Mouse (Mus musculus) spleen, postnatal 36 days (tissue): ENCODE data around the gene Ap2s1.
A peak's percentile ranks its signal among the peaks of the same experiment; 100 is the strongest.
"Not testable (repeated sequence)": the region's sequence is repeated elsewhere in the genome, so short reads cannot be mapped to it uniquely, and the experiment has no call there.

Experiments
- DNase-seq, 2 experiments: peaks; one replicate each; pipeline ENCODE4 v3.0.0; 2022; ENCODE audit warnings: low spot score in 2 of 2, mixed read lengths in 1 of 2

Ap2s1 gene

GRCm38 (mm10) chr7:16738073-16738696 is at the start of gene Ap2s1:
Ap2s1 (plus strand) TSS chr7:16738410.
- DNase-seq = peak; percentile 96 to 97

- no peak for DNase-seq
These were observed 49.0 kb upstream of the Ap2s1 start for GRCm38 (mm10) chr7:16689196-16689595.

GRCm38 (mm10) chr7:16695025-16695424 is 43.2 kb upstream of the Ap2s1 start:
- peak; percentile 19 to 22 for DNase-seq

DNA sequence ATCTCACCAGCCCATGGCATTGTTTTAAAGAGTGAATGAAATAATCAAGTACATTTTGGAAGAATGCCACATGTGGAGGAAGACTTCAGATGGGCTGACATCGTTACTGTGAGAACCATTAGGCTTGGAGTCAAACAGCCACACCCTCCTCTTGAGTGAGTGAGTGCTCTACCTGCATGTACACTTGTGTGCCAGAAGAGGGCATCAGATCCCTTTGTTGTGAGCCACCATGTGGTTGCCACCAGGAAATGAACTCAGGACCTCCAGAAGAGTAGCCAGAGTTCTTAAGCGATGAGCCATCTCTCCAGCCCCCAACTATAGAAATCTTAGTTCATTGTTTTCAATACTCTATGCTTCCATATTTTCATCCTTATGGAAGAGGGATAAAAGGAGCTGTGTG is 39.2 kb upstream of the Ap2s1 start:
- DNase-seq = peak in 1 of 2 experiments; percentile 4

DNA sequence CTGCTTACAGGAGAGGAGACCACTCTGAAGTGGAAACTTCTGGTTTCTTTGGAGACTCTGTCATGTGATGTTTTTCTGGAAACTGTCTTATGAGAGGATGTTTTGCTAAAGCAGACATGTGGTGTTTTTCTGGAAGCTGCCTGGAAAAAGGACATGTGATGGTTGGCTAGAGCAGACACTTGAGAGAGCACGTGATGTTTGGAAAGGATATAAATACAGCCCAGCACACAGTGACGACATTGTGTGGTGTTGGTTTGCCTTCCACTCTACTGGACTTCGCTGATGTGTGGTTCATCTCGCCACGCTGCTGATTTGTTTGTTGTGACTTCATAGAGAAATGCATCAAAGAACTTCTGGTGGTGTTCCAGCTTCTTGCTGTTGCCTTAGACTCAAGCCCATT is 37.6 kb upstream of the Ap2s1 start:
- no peak for DNase-seq

DNA sequence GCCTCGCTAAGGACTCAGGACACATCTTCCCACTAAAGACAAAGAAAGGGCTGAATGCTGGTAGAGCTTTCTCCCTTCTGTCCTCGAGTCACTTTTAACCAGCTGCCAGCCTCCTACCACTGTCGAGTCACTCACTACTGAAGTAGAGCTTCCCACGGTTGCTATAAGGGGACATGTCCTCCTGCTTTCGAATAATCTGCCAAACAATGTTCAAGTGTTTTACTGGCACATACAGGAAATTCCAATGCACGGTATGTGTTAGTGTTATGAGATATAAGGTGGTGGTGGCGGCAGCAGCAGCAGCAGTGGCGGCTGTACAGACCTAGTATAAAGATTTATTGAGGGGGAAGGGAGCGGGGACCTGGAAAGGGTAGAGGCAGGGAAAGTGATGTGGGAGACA is 31.8 kb upstream of the Ap2s1 start:
- DNase-seq = no peak

GRCm38 (mm10) chr7:16708244-16708643 is 30.0 kb upstream of the Ap2s1 start:
- no peak for DNase-seq

DNA sequence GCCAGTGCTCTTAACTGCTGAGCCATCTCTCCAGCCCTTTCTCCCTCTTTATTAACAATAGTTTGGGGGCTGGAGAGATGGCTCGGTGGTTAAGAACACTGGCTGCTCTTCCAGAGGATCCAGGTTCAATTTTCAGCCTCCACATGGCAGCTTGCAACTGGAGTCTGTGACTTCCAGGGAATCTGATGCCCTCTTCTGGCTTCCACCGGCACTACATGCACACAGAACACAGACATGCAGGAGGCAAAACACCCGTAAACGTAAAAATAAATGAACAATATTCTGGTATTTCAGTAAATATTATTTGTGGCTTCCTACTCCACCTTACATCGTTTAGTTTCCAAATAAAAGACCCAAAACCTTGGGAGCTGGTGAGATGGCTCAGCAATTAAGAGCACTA is 27.6 kb upstream of the Ap2s1 start:
- DNase-seq = no peak

DNA sequence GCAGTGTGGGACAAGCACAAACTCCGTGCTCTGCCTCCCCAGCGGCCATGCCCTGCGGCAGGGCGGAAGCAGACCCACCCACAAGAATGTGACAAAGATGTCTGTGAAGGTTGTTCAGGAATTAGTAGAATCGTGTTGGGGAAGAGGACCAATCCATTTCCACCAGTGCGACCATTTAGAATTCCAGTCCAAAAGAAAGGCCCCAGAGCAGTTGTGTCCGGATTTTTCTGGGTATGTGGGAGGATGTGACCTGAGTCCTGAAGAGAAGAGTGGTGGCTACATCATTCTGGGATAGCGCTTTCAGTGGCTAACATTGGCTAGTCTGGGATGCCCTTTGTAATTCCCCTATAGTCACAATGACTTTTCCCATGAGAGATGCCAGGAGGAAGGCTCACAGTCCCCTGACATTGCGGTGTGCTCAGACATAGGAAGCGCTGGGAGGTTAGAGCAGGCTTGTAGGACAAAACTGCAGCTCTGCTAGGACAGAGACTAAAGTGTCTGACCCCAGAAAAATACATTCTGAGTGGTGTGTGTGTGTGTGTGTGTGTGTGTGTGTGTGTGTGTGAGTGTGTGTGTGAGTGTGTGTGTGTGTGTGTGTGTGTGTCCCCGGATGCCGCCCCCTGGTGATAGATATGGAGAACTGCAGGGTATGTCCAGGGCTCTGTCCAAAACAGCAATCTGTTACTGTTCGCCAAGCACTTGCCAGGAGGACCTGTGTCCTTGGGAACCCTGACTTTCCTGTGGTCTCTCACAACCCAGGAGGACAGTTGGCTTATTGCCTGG is 25.4 kb upstream of the Ap2s1 start:
- no peak for DNase-seq

GRCm38 (mm10) chr7:16716456-16717152 is 21.6 kb upstream of the Ap2s1 start:
- DNase-seq = not testable (repeated sequence)

DNA sequence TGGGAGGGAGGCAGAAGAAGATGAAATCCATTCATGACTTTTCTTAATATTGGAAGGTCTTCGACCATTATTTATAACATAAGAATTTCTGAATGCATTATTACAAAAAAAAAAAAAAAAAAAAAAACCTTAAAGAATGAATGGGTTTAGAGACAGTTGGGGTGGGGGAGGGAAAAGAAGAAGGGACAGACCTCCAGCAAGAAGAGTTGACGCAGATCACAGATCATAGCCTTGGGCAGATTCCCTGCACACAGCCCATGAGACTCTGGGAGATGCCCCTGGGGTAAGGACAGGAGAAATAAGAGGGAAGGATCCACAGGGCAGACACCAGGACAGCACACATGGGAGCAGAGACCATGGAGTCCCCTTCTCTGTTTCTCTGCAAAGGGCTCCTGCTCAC is 16.6 kb upstream of the Ap2s1 start, which contains the start of gene Ceacam9:
TSS of gene Ceacam9 (plus strand) at position 301 of the 400 bp plus-strand sequence.
- no peak for DNase-seq

DNA sequence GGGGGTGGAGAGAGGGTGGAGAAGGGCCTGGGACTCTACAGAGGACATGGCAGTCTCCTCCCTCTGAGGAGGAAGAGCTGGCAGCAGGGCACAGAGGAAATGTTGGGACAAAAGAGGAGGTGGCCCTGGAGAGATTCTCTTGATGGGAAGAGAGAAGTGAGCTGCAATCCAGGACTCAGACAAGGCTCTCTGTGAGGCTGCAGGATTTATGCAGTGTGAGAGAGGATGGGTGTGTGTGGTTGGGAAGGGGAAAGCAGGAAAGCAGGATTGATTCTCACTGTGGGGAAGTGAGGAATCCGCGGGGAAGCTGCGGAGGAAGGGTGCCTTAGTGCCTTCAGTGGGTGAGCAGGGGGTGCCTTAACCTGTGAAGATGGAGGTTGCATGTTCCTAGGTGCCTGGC is 15.7 kb upstream of the Ap2s1 start:
- not testable (repeated sequence) for DNase-seq

GRCm38 (mm10) chr7:16728596-16729348 is 9.4 kb upstream of the Ap2s1 start:
- peak; percentile 50 to 69 for DNase-seq

DNA sequence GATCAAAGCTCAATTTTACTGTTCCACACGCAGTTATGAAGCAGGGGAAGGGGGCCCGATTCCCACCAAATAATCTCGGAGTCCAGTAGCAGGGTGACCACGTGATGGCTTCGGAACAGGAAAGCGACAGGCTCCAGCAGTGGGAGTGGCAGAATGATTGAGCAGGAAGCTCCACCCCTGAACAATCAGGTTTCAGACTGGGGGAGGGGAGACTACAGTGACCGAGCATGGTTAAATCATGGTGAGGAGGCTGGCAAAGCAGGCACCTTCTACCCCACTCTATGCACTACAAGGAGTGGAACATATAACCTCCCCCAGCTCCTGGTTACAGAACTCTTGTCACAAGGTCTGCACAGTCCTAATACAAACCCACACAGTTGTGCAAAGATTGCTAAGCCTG is 8.6 kb upstream of the Ap2s1 start:
- not testable (repeated sequence) for DNase-seq

DNA sequence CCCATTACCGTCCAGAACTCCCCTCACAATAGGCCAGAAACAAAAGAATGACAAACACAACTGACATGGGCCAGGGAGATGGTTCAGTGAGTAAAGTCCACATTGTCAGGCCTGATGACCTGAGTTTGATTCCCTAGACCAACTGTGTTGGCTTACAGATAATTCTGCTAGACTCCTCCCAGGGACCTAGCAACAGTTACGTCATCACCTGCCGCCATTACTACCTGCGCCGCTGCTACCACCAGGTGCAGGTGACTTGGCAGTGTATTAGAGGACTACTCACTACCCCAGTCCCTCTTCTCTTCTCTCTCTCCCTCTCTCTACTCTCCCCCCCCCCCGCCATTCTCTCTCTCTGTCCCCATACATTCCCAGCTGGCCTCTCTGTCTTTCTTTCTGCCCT is 7.4 kb upstream of the Ap2s1 start:
- no peak for DNase-seq

GRCm38 (mm10) chr7:16731893-16732422 is 6.3 kb upstream of the Ap2s1 start:
- DNase-seq = peak; percentile 19 to 22

- DNase-seq = no peak
These were observed 571 bp upstream of the Ap2s1 start for GRCm38 (mm10) chr7:16737606-16738072.

GRCm38 (mm10) chr7:16739056-16739604 is 920 bp downstream of the Ap2s1 start:
- no peak for DNase-seq

DNA sequence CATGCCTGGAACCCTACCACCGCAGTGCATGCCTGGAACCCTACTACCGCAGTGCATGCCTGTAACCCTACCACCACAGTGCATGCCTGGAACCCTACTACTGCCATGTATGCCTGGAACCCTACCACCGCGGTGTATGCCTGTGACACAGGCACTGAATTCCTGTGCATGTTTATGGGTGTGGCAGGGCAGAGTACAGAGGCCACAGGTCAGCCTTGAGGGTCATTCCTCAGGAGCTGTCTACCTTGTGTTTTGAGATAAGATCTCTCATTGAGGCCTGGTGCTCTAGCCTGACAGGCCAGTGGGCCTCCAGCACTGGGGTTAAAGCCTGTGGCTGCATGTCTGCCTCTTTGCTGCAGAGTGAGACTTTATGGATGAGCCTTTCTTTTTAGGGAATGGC is 7.2 kb downstream of the Ap2s1 start:
- no peak for DNase-seq

DNA sequence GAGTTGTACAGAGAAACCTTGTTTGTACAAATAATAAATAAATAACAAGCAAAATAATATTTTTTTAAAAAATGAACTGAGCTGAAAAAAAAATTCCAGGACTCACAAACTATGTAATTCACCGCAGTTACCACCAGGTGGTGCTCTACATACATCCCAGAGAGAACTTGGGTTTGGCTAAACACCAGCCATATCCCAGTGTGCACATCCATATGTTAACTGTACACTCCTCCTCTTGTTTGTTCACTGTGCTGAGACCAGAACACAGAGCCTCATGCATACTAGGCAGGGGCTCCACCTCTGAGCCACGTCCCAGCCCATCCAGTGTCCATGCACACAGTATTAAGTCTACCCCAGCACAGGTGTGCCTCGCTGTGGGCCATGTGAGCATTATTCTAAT is 7.9 kb downstream of the Ap2s1 start:
- DNase-seq = peak; percentile 25 to 45

DNA sequence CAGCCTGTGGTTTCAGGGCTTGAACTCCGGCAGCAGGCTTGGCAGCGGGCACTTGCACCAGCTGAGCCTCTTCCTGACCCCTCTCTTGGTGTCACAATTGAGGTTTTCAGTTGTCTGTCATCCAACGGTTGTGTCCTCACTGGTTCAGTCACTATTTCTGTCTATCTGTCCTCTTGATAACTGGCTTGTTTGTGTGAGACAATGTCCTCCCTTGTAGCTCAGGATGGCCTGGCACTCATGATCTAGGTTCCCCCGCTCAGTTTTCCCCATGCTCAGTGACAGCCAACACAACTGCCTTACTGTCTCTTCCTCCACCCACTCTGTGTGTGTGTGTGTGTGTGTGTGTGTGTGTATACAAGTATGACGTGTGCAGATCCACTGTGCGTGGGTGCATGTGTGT is 9.4 kb downstream of the Ap2s1 start:
- DNase-seq = no peak
